Mouse (Mus musculus) cerebellum, postnatal 25 days (tissue): ENCODE results near the gene Lrmp.
"Not testable (repeated sequence)": the region's sequence is repeated elsewhere in the genome, so short reads cannot be mapped to it uniquely, and the experiment has no call there.

Source experiments
- DNase-seq, 2 experiments: peaks; one replicate each; pipeline ENCODE4 v3.0.0; 2021; ENCODE audit warnings: mixed read lengths in 2 of 2

Lrmp gene

DNA sequence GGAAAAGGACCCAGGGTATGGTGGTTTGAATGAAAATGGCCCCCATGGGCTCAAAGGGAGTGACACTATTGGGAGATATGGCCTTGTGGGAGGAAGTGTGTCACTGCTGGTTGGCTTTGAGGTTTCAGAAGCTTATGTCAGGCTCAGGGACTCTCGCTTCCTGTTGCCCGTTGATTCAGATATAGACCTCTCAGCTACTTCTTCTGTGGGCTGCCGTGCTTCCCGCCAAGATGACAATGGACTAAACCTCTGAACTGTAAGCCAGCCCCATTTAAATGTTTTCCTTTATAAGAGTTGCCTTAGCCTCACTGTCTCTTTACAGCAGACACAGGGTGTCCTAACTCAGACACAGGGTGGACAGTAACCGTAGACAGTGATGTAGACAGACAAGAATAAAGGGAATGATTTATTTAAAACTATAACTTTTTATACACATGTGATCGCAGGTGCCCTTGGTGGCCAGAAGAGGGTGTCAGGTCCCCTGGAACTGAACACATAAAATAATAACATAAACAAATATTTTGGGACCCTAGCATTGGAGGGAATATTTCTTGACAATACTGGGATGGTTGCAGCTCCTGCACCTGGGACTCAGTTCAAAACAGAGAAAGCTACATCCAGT, at the start of gene Lrmp:
Gene Lrmp (plus strand): TSS at position 178 of the 622 bp plus-strand sequence.
- DNase-seq, result no peak

DNA sequence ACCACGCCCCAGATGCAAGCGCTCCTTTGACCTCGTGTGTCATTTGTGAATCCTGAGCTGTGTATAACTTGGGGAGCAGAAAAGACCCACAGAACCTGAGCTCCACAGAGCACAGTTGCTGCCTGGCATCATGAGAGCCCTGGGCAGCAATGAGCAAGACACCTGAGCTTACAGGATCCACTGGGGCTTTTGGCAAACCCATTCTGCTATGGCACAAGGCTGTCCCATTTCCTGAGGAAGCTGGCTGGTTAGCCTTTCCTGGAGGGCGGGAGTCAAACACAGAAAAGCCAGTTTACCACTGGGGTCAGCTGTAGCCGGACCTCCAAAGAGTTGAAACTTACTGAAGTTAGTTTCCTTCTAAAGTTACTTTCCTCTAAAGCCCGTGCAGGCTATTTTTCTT, 49.0 kb upstream of the Lrmp start:
- no peak for DNase-seq

DNA sequence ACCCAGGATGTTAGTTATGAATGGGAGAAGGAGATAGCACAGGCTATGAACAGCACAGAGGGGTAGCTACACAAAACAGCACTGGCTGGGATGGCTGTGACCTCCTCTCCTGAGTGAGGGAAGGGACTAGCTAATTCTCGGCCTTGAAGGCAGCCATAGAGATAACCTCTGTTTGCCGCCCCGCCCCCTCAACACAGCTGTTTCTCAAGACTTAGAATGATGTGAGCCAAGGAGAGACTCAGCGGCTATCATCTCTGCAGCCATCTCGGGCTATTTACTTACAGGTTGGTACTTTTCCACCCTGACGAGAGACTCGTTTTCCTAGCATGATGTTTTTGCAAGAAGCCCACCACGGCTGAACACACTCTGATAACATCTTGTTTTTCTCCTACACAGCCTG, 47.8 kb upstream of the Lrmp start:
- no peak for DNase-seq

DNA sequence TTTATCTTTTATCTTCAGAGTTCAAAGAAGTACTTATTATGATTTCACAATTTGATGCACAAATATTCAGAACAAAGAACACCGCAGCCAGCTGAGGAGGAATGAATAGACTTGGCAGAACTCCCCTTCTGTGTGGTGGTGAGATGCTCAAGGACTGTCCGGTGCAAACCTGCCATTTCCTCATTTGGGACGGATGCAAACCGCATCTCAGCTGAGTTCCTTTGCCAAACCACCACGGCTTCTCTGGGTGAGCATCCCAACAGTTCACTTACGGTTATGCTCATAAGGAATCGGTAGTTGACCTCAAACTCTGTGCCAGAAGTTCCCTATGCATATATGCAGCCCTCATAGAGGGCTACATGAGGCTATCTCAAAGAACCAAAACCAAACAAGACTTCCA, 46.1 kb upstream of the Lrmp start:
- DNase-seq, result no peak

DNA sequence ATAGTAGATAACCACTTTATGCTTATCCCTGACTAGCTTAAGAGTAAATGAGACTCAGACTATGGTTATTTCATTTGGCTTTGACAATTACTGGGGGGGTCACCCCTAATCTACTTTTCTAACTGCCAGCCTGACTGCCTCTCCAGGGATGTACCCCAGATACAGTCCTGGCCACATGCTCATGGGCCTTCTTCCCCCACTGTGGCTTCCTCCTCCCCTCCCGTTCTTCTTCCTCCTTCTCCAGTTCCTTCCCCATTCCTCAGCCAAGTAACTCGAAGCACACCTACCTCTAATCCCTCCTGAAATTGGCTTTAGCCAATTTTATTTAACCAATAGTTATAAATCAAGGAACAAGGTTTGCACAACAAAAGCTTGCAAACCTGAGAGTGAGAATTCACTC, 45.5 kb upstream of the Lrmp start:
- no peak for DNase-seq

DNA sequence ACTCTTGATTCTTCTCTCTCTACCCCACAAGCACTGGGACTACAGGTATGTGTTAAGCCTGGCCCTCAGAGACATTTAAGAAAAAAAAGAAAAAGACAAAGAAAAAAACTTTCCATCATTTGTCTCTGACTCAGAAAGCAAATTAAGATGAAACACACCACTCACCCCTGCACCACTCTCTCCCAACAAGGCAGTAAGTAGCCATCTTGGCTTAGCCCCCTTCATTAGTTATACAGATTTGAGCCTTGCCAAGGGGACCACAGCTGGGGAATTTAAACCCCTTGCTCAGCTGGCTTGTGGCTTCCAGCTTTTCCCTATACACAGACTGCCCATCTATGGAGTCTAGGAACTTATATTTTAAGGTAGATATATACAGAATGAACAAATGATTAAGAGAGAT, 41.0 kb upstream of the Lrmp start:
- DNase-seq, result no peak

DNA sequence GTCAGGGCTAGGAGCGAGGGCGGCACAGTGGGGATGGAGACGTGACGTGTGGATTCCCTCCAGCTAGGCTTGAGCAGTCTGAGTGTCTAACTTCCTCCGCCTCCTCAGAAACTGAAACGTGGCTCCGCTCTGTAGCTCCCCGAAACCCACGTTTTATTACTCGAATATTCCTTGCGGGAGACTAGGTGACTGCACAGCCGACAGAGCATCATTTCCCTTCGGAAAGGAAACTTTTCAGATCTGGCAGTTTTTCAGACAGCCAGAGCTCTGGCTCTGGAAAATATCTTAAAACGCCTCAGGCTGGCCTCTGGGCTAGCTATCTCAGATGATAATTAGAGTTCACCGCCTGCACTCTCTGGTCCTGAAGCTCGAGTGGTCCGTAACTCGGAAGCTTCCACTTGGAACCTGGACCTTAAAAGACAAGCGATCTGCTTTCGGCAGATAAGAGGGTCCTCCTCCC, 40.3 kb upstream of the Lrmp start:
- peak; percentile 32 to 35 for DNase-seq

DNA sequence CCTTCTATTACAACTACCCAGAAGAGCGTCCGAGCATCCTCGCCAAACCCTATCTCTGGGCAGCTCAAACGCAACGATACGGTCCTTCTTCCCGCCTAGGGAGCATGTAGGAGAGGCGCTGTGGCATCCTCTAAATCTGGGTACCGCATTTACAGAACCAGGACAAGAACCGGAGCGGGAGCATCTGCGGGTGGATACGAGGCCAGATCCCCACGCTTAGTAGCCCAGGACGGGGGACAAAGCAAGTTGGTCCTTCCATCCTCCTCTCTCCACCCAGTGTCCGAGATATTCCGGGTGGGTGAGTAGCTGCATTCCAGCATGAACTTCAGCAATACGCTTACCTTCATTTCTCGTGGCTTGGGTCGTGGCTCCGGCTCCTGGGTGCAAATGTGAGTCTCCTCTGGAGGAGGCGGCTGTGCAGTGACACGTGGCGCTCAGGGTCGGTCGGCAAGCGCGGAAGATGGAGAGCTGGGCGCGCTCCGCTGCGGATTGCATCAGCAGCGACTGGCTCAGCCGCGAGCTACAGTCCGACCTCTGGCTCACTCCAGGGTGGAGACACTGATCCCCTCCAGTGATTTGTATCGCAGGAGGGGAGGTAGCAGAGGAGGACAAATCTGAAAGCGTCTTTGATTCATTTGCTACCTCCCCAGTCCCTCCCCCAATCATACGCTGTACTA, 39.8 kb upstream of the Lrmp start, which contains the start of gene Bcat1:
Gene Bcat1 (minus strand): TSS at position 637 of the 677 bp plus-strand sequence.
- DNase-seq, result peak; percentile 41 to 49

DNA sequence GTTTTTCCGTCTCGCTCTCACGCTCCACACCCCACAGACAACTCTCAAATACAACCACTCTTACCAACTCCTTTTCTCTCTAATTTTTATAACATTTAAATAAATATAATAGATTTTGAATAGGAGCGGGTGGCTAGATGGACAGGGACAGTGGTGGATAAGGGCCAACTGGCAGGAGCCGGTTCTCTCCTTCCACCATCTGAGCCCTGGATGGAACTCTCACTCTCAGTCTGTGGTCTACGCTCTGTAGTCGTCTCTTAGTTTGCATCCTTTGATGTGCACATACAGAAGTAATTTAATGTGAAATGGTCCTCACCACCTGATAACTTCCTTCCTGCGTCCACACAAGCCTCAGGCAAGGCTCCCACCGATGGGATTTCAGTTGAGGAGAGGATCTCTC, 39.2 kb upstream of the Lrmp start:
- DNase-seq, result peak; percentile 22 to 42

DNA sequence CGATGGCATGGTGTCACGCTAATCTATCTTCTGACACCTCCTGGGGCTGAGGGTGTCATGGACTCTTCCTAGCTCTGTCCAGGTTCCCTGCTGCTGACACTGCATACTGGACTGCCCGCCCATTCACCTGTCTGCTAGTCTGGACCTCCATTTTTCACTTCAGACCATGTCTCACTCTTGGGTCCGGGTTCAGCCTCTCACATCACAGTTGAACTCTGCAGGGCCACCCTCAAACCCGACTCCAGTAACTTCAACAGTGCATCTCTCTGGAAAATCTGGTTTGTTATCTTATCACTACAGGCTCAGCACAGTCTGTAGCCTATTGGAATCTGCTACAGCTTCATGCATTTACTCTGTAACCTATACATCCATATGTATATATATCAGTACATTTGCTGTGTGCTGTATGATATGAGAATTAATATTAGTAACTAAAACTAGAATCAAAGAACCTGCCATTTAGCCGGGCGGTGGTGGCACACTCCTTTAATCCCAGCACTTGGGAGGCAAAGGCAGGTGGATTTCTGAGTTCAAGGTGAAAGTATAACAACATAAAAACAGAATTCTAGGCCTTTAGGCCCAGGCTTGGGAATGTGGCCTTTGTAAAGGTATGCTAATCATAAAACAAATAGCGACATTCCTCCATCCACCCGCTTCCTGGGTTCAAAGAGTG, 36.2 kb upstream of the Lrmp start:
- DNase-seq, result no peak

DNA sequence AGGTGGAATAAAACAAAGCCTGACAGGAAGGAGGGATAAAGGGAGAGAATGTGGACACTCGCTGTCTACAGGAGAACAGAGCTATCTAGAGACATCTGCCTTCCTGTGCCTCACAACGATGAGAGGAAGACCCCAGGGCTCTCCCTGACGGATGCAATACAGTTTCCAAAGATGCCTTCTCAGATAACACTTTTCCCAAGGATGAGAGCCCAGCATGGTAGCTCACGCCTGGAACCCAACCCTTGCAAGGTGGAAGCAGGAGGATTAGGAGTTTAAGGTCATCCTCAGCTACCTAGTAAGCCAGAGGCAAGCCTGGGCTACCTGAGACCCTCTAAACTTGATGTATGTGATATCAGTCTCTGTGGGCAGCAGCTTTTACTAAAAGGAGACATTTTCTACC, 33.7 kb upstream of the Lrmp start:
- no peak for DNase-seq

DNA sequence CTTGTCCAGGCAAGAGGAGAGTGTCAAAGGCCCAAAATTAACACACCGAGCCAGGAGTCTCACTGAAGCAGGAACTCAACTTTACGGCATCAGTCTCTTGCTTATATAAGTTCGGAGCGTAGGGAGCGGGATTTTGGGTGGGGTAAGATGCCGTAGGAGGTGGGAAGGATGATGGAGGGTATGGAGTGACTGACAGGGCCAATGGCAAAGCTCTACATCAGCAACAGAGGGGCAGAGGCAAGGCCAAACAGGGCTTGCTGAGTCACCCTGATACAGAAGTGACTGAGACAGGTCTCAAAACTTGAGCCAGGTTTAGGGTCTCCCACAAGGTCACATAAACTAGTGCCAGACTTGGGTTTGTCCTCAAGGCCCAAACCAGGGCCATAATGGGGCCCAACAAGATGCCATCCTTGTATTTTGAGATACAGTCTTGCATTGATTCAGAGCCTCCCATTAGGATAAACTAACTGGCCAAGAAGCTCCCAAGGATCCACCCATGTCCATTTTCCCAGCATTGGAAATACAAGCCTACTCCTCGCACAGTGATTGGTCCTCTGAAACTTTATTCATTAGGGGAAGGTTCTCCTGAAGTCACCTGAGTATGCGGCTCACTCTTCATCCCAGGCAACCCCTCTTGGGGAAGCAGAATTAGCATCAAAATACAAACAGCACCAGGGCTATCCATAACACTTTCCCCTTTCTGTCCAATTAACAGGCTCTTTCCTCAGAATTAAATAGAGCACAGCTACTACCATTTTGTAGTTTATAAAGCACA, 30.9 kb upstream of the Lrmp start:
- DNase-seq, result no peak

DNA sequence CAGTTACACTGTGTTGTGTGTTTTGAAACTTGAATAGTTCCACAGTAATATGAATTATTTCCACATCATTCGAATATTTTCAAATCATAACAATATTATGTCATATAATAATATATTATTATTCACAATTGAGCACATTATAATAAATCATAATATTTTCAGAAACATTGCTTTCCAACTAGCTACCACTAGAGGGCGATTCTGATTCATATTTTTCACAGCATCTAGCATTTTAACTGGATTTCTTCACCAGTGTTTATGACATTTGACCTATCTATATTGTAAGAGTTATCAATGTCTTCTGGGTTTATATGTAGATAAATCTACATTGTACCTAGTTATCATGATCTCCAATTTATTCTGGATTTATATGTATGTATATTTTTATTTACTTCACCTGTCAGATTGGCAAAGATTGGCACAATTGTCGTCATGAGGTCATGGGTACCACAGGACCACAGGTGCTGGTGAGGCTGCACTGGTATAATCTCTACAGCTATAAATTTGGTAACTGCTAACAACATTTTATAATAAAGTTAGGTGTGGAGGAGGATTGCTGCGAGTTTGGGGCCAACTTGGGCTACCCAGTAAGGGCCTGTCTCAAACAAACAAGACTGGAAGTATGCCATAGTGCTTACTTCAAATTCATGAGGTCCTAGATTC, 26.9 kb upstream of the Lrmp start:
- no peak for DNase-seq

DNA sequence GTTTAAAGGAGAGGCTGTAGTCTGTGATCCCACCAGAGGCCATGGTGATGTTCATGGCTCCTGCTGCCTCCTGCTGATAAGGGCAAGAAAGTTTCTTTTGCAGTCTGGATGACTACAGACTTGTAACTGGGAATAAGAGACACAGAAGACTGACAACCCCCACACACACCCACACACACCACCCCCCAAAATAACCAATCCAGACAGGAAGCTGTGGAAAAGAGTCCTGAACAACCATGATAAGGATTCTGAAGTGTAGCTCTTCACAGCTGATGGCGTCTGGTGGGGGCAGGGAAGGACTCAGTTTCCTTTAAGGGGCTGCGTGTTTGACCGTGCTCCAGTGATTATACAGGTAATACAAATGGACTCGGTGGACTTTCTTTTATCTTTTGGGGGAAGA, 26.1 kb upstream of the Lrmp start:
- DNase-seq, result no peak

DNA sequence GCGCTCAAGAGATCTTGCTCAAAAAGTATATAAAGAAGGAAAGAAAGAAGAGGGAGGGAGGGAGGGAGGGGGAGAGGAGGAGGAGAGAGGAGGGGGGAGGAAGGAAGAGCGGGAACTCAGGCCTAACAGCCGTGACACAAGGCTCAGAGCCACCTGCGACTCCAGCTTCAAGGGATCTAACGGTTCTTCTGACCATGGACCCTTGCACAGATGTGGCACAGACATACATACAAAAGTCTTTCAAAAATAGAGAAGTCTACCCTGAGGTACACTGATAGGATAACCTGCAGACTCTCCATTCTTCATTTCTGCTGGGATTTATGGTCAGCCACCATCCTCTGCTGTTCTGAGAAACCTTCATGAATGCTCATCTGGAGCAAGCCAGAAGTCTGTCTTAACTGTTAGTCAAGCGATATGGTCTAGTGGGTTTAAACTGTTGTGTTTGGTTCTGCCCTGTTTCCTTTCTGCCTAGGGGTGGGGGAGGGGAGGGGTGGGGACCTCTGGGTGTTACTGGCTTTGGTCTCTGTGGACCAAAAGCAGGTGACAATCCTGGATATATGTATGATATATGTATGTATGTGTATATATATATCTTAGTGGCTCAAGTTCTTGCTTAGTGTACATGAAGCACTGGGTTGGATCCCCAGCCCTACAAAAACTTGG, 25.1 kb upstream of the Lrmp start:
- no peak for DNase-seq

DNA sequence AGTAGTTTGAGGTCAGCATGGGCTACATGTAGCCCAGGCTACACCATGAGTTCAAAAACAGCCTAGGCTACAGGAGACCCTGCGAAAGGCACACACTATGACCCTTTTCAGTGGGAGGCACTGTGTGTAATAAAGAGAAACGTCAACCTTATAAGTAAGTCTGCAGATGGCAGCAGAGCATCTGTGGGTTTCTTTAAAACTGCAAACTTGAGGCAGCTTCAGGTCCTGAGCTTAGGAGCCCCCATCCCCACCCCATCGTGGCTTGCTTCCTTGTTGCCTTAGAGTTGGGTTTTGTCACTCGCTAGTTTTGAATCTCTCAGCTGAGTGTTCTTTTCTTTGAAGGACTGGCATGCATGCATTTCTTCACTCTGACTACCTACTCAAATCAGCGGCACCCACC, 24.5 kb upstream of the Lrmp start:
- no peak for DNase-seq

DNA sequence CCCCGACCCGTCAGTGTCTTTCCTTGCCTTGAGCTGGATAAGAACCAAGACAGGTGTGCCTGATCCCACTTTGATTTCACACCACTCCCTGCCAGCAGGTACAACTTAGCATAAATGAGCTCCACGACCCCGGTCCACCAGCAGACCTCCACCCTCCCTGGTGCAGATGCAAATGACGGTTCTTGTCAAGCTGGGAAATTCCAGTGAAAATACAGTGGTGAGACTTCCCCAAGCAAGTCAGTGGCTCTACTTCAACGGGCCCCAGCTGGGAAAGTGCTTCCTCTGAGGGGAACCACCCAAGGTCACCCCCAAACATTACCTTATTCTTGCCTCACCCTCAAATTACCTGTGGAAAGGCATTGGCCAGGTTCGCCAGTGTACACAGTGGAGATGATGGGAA, 23.5 kb upstream of the Lrmp start:
- no peak for DNase-seq

DNA sequence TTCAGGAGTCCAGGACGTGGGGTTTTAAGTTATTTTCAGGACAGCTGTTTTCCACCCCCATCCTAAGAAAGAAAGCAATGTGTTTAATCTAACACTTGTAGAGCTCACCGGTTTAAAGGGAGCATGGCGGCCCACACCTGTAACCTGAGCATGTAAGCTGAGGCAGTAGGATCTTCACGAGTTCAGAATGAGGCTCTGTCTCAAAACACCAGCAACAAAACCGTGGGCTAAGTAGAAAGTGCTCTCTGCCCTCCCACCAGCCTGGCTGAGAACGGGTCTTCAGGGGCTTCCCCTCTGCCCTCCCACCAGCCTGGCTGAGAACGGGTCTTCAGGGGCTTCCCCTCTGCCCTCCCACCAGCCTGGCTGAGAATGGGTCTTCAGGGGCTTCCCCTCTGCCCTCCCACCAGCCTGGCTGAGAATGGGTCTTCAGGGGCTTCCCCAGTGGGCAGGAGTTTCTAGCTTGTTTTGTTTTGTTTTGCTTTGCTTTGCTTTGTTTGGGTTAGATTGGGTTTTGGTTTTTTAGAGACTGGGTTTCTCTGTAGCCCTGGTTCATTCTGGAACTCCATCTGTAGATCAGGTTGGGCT, 22.3 kb upstream of the Lrmp start:
- not testable (repeated sequence) for DNase-seq

DNA sequence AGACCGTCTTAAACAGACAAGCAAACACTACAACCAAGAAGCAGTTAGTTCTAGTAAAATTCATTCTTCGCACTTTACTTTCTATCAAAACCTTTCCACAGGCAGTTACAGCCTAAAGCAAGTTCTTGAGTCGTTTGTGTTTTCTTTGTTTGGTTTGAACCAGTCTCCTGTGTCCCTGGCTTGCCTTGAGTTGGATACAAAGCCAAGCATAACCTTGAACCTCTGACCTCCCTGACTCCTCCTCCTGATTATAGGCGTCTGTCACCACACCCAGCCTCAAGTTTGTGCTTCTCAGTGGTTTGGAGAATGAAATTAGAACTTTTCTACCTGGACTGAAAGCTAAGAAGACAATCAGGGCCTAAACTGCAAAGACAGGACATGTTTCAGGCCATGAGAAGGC, 21.0 kb upstream of the Lrmp start:
- no peak for DNase-seq

DNA sequence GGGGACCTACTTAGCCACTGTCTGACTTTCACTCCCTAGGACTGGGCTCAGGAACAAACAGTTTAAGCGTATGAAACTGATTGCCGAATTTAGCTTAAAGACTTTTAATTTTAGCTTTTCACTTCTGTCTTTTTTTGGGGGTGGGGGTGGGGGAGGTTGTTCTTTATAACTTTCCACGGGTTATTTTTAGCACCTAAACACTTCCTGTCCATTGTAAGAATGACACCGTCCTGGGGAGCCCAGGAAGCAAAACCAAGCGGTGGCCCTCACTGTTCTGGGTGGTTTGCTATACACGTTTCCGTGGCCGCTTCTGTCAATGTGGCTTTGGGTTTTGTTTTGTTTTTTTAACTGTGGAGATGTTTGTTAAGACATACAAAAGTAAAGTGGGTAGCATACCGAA, 14.5 kb upstream of the Lrmp start:
- no peak for DNase-seq

DNA sequence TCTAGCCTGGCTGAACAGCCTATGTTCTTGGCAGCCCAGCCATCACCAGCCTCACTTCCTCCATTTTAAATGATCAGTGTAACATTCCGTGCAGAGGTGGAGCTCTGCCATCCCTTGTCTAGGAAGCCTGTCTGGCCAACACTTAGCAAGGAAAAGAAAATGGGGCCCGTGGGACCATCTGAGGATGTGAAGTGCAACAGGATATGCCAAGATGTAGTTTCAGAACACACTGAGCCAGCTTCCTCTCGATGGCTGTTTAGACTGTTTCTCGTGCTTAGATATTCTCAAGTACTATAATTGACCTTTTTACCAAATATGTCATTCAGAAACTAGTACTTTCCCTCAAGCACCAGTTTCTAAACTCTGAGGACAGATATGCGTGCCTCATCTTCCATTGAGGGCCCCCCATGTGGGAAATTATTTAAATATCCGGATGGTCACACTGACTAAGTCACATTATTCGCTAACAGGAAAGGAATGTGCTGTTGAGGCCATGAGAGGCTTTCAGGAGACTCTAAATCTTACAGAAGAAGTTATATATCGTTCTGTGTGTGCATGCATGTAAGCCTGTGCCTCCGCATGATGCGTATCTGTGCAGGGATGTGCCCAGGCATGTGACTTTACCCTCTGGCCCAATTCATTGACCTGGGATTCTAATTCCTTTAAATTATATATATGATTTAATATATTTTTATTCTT, 11.1 kb upstream of the Lrmp start:
- DNase-seq, result no peak
